Mouse (Mus musculus): ENCODE measurements around the gene Uox. TPM values are rescaled to one million over a fixed set of nuclear protein-coding genes. Genes with fewer than 3 reads are reported as not detected.

Uox gene
- not detected in 2 replicates for polyA plus RNA-seq (2012; rRNA removed; ENCODE audit: low replicate concordance)

DNA sequence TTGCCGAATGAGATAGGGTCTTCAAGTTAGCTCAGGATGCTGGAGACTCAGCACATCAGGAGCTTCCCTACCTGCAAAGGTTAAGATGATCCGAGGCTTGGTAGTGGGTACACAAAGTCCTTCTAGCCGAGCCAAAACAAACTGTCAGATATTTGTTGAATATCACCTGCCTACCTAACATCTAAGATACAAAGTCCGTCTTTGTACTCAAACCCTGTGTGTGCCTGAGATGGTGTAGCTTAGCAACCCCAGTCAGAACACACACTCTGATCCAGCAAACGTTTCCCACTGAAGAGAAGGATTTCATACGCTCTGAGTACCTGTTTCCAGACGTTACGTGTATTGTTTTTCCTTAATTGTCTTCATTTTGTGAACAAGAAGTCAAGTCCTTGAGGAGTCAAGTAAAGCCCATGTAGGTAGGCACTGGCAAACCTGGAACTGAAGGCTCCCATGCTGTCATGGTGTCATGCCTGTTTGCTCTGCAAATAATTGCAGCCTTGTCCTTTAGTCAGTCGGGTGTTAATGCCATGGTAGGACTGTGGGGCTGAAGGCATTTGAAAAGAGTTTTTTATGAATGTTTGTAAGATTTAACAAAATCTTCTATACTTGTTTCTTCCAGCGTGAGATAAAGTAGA, at the start of gene Uox:
Gene Uox, plus strand, starts transcription at position 279 of the 635 bp plus-strand sequence.

GRCm38 (mm10) chr3:146520798-146521651, 49.2 kb upstream of the Uox start, which contains the start of gene Rpf1:
Gene Rpf1 (minus strand): TSS chr3:146521429.

DNA sequence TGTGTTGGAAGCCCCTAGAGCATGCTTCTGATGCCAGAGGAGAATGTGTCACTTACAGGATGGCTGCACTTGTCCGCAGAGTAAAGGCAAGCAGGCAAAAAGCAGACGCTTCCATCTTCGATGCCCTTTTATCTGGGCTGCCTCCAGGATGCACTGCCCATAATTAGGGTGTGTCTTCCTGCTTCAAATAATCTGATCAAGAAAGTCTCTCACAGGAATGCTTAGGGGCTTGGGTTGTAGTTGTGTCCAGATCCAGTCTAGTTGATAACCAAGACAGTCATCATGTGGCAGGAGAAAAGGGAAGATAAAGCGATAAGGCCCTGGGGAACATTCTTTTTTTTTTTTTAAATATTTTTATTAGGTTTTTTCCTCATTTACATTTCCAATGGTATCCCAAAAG, 45.3 kb downstream of the Uox start, which contains the start of gene Dnase2b:
Gene Dnase2b, minus strand, starts transcription at position 101 of the 400 bp plus-strand sequence.

GRCm38 (mm10) chr3:146651217-146651616, 81.0 kb downstream of the Uox start, which contains the start of gene 4930503B20Rik:
Gene 4930503B20Rik (minus strand): TSS chr3:146651317.

Other genes with a start within 250 kb of the Uox start
- gene Ssx2ip, start 165.8 kb upstream of the Uox start, polyA plus RNA-seq (2012; rRNA removed; ENCODE audit: low replicate concordance) = 4.0 and 9.2 TPM in 2 replicates
- gene Ctbs, start 120.6 kb upstream of the Uox start, polyA plus RNA-seq (2012; rRNA removed; ENCODE audit: low replicate concordance) = 0.79 and 0.83 TPM in 2 replicates
- gene Spata1, start 70.7 kb upstream of the Uox start, polyA plus RNA-seq (2012; rRNA removed; ENCODE audit: low replicate concordance) = 0.09 TPM in 2 replicates
- 501 and 653 TPM in 2 replicates for gene Gng5, start 70.6 kb upstream of the Uox start, polyA plus RNA-seq (2012; rRNA removed; ENCODE audit: low replicate concordance)
- 2.0 and 2.1 TPM in 2 replicates for gene Rpf1, start 49.0 kb upstream of the Uox start, polyA plus RNA-seq (2012; rRNA removed; ENCODE audit: low replicate concordance)
- gene Dnase2b, start 45.2 kb downstream of the Uox start, polyA plus RNA-seq (2012; rRNA removed; ENCODE audit: low replicate concordance) = not detected in 2 replicates
- gene 4930503B20Rik, start 80.9 kb downstream of the Uox start, polyA plus RNA-seq (2012; rRNA removed; ENCODE audit: low replicate concordance) = not detected in 2 replicates
- gene Samd13, start 115.2 kb downstream of the Uox start, polyA plus RNA-seq (2012; rRNA removed; ENCODE audit: low replicate concordance) = not detected in 2 replicates
- 4.2 and 7.1 TPM in 2 replicates for gene Prkacb, start 242.6 kb downstream of the Uox start, polyA plus RNA-seq (2012; rRNA removed; ENCODE audit: low replicate concordance)